Mouse (Mus musculus) layer of hippocampus, postnatal 36 days (tissue): ENCODE results near the gene Ptpn12. TPM values are rescaled to one million over a fixed set of nuclear protein-coding genes. Genes with fewer than 3 reads are reported as not detected.
"Not testable (repeated sequence)": the region's sequence is repeated elsewhere in the genome, so short reads cannot be mapped to it uniquely, and the experiment has no call there.

Source experiments
- DNase-seq, 2 experiments: peaks; one replicate each; pipeline ENCODE4 v3.0.0; 2022
- total RNA-seq, 2 experiments: library from RNA; stranded (reverse); gene quantifications; 2 replicates each; pipeline ENCODE4 v1.2.3; 2021

The Ptpn12 gene
- total RNA-seq, 2 experiments from 2014 or later = 41.3 to 45.4 TPM

GRCm38 (mm10) chr5:20951666-20952281, 103.9 kb downstream of the Ptpn12 start:
- DNase-seq = peak; percentile 95 to 96

DNA sequence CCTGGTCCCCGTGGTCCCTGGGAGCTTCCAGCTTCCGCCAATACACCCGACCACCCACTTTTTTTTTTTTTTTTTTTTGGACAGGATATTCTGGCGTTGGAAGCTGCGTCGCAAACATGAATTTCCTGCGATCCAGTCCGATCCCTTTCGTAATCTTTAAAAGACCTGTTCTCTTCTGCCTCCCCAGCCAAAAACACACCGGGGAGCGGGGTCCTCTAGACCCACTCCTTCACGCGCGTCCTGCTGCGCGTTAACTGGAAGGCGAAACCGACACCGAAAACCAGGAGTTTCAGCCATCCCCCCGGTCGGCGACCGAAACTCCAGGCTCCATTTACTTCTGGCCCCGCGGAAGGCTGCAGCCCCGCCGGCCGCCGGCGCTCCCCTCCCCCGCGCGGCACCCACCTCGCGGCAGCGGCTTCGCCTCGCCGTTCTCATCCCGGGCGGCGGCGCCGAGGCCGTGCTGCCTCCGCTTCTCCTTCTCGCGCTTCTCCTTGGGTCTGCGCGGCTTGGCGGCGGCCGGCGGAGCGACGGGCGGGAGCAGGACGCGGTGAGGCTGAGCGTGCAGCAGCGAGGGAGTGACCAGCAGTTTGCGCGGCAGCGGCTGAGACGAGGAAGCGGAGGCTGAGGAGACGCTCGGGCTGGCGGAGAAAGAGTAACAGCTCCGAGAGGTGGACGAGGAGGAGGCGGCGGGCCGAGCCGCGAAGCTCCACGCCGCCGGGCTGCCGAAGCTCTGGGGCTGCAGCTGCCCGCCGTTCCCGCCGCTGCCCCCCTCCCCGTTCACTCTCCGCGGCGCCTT, 104.7 kb downstream of the Ptpn12 start:
- DNase-seq = no peak

DNA sequence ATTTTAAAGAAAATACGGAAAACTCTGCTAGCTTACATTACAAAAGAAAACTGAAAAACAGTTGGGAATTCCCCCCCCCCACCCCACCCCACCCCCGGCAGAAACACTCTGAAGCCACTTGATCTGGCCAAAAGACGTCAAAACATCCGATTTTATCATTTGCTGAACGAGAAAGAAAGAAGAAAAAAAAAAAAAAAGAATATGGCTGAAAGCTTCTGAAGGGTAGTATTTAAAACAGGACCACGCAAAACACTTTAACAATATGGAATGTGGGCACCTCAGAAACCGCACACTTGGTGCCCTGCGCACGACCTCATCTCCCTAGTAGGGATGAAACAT, 105.2 kb downstream of the Ptpn12 start:
- DNase-seq = no peak

- no peak for DNase-seq
These were observed 105.6 kb downstream of the Ptpn12 start for GRCm38 (mm10) chr5:20950093-20950492.

- DNase-seq = no peak
These were observed 108.8 kb downstream of the Ptpn12 start for GRCm38 (mm10) chr5:20946906-20947305.

DNA sequence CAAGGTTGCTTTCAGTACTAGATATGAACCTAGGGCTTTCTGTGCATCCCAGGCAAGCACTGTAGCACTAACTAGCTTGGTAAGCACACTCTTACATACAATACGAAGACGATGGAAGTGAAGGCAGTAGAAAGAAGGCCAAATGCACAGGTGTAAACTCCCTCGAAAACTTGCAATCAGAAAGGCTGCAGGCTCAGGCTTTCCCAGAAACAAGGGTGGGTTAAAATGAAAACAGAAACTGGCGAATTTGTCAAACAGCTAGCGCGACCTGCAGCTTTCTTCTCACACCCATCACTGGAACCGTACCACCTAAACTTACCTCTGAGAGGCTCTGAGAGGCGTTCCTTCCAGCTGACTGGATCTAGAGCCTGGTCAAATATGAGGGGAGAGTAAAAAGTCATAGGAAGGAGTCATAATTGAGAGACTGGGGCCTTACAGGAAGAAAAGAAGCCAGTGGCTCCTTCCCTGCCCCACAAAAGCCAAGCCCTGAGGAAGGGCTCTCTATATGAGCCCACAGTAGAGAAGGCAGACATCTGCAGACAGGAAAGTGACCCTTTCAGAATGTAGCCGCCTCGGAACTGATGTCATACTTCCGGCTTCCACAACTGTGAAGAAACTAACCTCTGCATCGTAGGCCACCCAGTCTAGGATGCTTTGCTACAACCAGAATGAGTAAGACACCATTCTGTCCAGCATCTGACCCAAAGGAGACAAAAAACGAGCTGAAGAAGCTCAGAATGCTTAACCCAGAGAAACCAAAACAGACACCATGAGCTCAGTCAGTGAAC, 110.6 kb downstream of the Ptpn12 start:
- no peak for DNase-seq

- not testable (repeated sequence) for DNase-seq
These were observed 111.9 kb downstream of the Ptpn12 start for GRCm38 (mm10) chr5:20943791-20944190.

DNA sequence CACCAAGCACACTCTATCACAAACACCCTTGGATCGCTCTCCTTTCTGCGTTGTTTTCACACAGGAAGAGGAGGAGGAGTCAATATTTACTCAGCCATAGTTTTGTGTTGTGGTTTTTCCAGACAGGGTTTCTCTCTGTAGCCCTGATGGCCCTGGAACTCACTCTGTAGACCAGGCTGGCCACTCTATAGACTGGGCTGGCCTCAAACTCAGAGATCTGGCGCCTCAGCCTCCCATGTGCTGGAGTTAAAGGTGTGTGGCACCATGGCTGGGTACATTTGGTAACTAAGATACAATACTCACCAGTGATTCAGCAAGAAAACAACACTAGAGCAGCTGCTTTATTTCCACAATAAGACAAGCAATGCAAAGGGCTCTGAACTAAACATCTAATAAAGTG, 113.2 kb downstream of the Ptpn12 start:
- DNase-seq = no peak

DNA sequence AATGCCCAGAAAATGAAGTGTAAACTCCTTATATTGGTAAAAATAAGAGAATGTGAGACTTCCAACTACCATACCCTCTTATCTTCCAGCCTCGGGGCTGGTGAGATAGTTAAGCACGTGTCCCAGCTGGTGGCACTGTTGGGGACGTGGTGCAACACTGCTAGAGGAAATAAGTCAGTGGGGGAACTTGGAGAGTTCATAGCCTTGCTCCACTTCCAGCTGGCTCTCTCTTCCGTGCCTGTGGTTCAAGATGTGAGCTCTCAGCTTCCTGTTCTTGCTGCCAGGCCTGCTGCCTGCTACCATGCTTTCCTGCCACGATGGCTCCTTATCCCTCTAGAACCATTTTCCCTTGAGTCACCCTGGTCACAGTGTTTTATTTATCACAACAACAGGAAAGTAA, 114.5 kb downstream of the Ptpn12 start:
- DNase-seq = no peak

DNA sequence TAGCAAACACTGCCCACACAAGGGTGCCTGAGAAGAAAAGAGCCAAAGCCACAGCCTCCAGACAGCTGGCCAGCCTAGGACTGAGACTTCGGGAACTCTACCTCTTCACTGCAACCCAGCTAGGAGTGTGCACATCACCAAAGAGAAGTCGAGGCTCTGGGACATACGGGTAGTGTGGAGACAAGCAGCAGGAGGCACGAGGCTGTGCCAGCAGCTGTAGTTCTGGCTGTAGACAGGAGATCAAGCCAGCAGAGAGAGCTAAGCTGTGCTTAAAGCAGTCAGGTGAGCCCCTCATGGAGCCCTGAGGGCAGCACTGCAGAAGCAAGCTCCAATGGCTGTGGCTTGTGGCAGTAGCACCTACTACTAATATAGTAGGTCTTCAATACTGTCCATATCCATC, 115.0 kb downstream of the Ptpn12 start:
- DNase-seq = no peak

DNA sequence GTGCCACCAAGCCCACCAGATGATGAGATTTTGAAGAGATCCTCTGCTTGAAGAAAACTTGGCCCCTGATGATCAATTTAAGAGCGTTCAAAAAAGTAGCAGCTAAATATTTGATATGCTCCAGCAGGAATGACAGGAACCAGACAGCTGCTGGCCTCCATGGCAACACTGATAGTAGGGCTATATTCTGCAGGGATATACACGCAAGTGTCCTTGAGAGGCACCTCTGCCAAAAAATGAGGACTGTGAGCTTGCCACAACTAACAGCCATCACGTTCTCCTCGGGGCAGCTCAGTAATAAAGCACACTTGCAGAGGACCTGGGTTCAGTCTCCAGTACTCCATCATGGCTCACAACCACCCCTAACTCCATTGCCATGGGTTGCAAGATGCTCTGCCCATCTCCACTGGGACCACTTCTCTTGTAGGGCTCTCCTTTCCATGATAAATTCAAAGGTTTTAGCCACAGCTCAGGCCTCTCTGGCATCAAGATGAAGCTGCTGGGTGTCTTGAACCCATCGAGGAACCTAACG, 115.6 kb downstream of the Ptpn12 start:
- DNase-seq = no peak

DNA sequence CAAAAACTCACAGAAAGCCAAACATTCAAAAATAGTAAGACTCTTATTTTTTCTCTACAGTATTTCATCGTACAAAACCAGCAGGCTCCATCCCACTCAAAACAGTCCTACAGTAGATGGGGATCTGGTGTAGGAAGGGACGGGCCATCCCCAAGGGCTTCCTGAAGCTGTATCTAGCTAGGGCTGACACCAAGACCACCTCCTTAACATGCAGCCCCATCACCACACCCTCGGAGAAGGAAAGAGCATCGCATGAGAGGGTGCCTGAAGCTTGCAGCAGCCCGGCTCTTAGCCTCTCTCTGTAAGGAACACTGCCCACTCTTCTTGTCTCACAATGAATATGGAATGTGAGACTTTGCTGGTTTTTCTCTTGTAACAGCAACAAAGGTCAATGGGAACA, 117.2 kb downstream of the Ptpn12 start:
- DNase-seq = no peak

Other genes starting within 250 kb of the Ptpn12 start
- gene Phtf2, start 173.8 kb downstream of the Ptpn12 start, total RNA-seq = 10 to 100 TPM; 10.8 to 12.1 TPM
- gene Tmem60, start 173.7 kb downstream of the Ptpn12 start, total RNA-seq = 10 to 100 TPM; 21.9 to 23.3 TPM
- 10 to 100 TPM; 19.9 to 21.1 TPM for gene Rsbn1l, start 99.5 kb downstream of the Ptpn12 start, total RNA-seq
- 1 to 10 TPM; 7.6 to 8.6 TPM for gene Gsap, start 130.3 kb upstream of the Ptpn12 start, total RNA-seq